Mouse (Mus musculus) cortical plate, adult 2 months (tissue): ENCODE results near the gene Taldo1.

Source experiments
- CTCF ChIP-seq: fragments of 200-500 bp; IDR thresholded peaks from 2 replicates; pipeline ENCODE4 v1.5.1; 2011; ENCODE audit warnings: mild to moderate bottlenecking, control low read depth, low read length; ENCODE audit not compliant: insufficient read depth; ENCODE audit errors: extremely low read depth
- POLR2A ChIP-seq: fragments of 200-500 bp; IDR thresholded peaks from 2 replicates; pipeline ENCODE4 v1.6.1; 2011; ENCODE audit warnings: mild to moderate bottlenecking, low read length, control low read depth; ENCODE audit not compliant: insufficient read depth; ENCODE audit errors: extremely low read depth

GRCm38 (mm10) chr7:141433517-141434400 is 41.8 kb downstream of the Taldo1 start:
- no peak for TF ChIP-seq CTCF
- TF ChIP-seq POLR2A = no peak
